Mouse (Mus musculus): ENCODE results near the gene Olfr1258.
"Not testable (repeated sequence)": the region's sequence is repeated elsewhere in the genome, so short reads cannot be mapped to it uniquely, and the experiment has no call there.

Olfr1258 gene

DNA sequence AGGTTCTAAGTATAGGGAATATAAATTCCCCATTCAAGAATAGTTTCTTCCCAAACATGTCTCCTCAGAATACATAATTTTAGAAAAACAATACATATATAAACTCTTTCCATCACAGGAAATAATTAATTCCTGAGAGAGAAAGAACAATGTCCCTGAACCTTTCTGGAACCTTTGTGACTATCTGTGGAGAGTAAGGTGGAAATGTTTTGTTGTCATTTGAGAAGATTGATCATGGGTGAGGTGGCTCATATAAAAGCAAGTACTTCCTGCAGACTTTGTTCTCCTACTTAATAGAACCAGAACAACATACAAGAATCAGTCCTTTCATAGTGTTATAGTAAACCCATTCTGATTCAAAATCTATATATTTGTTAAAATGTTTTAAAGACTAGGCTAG, at the start of gene Olfr1258:
Olfr1258 (plus strand) TSS at position 301 of the 400 bp plus-strand sequence.
- no peak for DNase-seq (ENCODE audit: extremely low spot score)

DNA sequence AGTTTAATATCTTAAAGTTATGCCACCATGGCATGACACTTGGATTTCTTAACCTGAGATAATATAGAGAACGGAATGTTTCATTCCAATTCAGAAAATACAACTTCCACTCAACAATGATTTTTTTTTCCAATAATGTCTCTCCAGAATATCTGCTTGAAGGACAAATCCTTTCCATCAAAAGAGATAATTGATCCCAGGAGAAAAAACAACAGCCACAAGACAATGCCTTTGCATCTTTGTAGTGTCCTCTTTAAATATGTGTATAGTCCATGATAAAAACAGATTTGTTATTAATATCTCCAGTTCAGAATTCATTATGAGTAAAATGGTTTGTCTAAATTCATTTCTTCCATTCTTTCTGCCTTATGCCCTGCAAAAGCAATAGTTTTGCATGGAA, 49.0 kb upstream of the Olfr1258 start, which contains the start of gene Olfr1257:
Olfr1257 (plus strand) TSS at position 301 of the 400 bp plus-strand sequence.
- DNase-seq (ENCODE audit: extremely low spot score): no peak

DNA sequence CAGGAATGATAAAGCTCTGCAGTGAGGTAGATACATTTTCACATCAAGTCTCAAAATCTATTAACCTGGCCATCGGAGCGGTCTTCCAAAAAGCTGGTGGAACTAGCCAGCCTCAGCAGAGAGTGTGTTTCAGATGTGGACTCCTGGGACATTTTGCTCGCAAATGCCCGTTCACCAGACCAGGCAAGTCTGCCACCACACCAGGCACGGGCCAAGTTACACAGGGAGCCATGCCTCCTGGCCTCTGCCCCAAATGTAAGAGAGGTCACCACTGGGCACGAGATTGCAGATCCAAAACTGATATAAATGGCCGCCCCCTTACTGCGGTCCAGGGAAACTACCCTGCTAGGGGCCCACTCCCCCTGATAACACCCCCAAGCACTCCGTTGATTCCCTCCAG, 14.5 kb upstream of the Olfr1258 start:
- DNase-seq (ENCODE audit: extremely low spot score): not testable (repeated sequence)

DNA sequence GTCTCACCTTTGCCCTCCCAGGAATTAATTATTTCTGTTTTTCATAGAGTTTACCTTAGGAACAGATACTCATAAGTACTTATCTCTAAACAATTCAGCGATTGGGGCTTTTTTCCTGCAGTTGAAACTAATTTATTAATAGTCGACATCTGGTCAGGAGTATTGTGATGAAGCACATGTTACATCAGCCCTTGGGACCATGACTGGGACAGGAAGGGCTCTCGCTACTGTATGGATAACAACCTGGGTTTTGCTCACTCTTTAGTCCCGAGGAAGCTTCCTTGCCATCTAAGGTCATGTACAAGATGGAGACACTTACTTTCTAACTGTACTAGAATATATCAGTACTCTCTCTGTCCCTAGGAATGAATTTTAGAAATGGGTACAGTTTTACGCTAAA, 21.5 kb downstream of the Olfr1258 start, which contains the start of gene Olfr1259:
Olfr1259 (minus strand) TSS at position 101 of the 400 bp plus-strand sequence.
- DNase-seq (ENCODE audit: extremely low spot score): no peak

DNA sequence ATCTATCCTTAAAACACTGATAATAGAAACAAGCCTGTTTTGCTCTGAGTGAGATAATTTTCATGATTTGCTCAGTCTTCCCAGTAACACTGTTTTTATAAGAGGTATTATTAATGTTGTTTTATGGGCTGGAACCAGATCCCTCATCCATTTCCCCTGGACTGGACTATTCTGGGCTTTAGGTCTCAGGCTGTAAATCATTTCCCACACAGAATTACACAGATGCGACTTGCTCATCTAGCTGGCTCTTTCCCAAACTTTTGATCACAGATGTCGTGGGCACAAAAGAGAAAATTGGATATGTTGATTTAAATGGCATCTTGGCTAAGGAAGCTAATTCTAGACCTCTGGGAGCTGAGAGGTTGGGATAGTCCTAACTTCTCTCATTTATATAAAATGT, 47.1 kb downstream of the Olfr1258 start, which contains the start of gene Olfr1260:
Olfr1260 (plus strand) TSS at position 157 of the 400 bp plus-strand sequence.
- DNase-seq (ENCODE audit: extremely low spot score): no peak

DNA sequence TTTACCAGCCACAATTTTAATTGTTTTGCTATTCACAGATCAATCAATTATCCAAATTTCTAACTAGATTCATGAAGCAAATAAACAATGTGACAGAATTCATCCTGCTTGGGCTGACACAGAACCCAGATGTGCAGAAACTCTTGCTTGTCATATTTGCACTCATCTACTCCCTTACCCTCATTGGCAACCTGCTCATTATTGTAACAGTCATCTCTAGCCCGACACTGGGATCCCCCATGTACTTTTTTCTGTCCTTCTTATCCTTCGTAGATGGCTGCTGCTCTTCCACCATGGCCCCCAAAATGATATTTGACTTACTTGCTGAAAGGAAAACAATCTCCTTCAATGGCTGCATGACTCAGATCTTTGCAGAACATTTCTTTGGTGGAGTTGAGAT, 50.6 kb downstream of the Olfr1258 start:
- no peak for DNase-seq (ENCODE audit: extremely low spot score)
